In the genomic region with DNA sequence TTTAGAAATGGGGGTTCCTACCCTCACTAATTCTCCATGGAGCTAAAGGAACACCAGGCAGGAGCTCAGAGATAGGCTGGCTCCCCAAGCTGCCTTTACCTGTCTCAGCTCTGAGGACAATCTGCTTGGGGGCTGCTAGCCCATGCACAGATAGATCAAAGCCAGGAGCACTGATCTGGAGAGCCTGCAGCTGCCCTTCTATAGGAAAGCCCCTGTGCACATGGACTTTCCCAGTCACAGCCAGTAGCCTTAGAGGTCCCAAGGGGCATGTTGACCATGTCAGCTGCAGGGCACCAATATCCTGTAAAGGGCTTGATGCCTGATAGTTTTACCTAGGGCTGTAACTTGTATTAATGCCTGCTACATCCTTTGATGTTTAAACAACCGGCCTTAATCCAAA, we compare ENCODE assay signal across 21 mouse cellular contexts. TPM values are rescaled to one million over a fixed set of nuclear protein-coding genes. Genes with fewer than 3 reads are reported as not detected.
DNase-seq lines count a peak whose midpoint lies in the region; ATAC-seq lines count a peak whose summit lies in the region.
"Had no signal": no experiment of that assay in that cellular context is flagged by ENCODE, and none has a peak within 500 bp of the region (broad histone marks: within the 10 kb centered on the region; RNA-seq: fewer than 3 reads in every experiment).

No protein-coding gene starts in this region.

- ATAC-seq in heart, embryonic 13.5 days (ENCODE audit: extremely low read depth, insufficient number of reproducible peaks, low FRiP score, low TSS enrichment), result no peak
- ATAC-seq in heart, embryonic 11.5 days (replicated peaks; ENCODE audit: insufficient number of reproducible peaks, low FRiP score, low TSS enrichment), result no peak
- ATAC-seq: activated CD4-positive, CD25-positive, alpha-beta regulatory T cell, adult 4 months; forebrain, embryonic 13.5 days; forebrain, embryonic 15.5 days; Patski had no signal

- H3K4me1 ChIP-seq in heart, embryonic 13.5 days, result peaks cover 31% of the 10 kb centered on the region
- H3K4me1 ChIP-seq in heart, embryonic 11.5 days (ENCODE audit: control insufficient read depth, insufficient read depth, low read length), result peaks cover 10% of the 10 kb centered on the region
- H3K4me1 ChIP-seq: embryonic facial prominence, embryonic 12.5 days had no signal

- H3K4me2 ChIP-seq in heart, embryonic 13.5 days, result peak overlapping the region; percentile 28; the same call in 1 of the 2 replicates
- H3K4me2 ChIP-seq in heart, embryonic 11.5 days, result no peak overlapping the region
- H3K4me2 ChIP-seq: embryonic facial prominence, embryonic 12.5 days; forebrain, embryonic 13.5 days; forebrain, embryonic 15.5 days had no signal

- H3K36me3 ChIP-seq in heart, embryonic 13.5 days, result peaks cover 36% of the 10 kb centered on the region
- peaks cover 14% of the 10 kb centered on the region for H3K36me3 ChIP-seq in heart, embryonic 11.5 days (ENCODE audit: control insufficient read depth, insufficient read depth, low read length)
- no peaks in the 10 kb centered on the region for H3K36me3 ChIP-seq in splenic B cell, adult 2 months (ENCODE audit: control insufficient read depth, insufficient read depth, low read length, poor library complexity, severe bottlenecking)
- H3K36me3 ChIP-seq: G1E had no signal

- no peaks in the 10 kb centered on the region for H3K9me3 ChIP-seq in heart, embryonic 13.5 days
- no peaks in the 10 kb centered on the region for H3K9me3 ChIP-seq in heart, embryonic 11.5 days (replicated peaks; ENCODE audit: control insufficient read depth, low read length)
- H3K9me3 ChIP-seq: embryonic facial prominence, embryonic 12.5 days; forebrain, embryonic 13.5 days; forebrain, embryonic 15.5 days had no signal

- peak; percentile 31 to 35 for DNase-seq in spleen, postnatal 36 days (ENCODE audit: low spot score in 2 of 2)
- no peak for DNase-seq in spleen, adult 12 weeks (ENCODE audit: low spot score)
- peak; percentile 42 for DNase-seq in splenic B cell, adult 2 months (ENCODE audit: low read depth, low spot score)
- DNase-seq in lung, postnatal 25 days (ENCODE audit: low spot score), result no peak
- DNase-seq: adrenal gland, adult 8-10 months; adrenal gland, postnatal 14 days; adrenal gland, postnatal 36 days; cerebellum, adult 11-12 months; cerebellum, adult 2 months; cerebellum, adult 9-10 months; cerebellum, postnatal 10 days; cerebellum, postnatal 25 days had no signal

- 50% methylated on average over 1 of the region's 1 CpGs for WGBS in heart, embryonic 13.5 days
- WGBS in heart, embryonic 11.5 days (ENCODE audit: insufficient replicate concordance), result 77% methylated on average over 1 of the region's 1 CpGs

- no peak overlapping the region for H3K27ac ChIP-seq in heart, embryonic 13.5 days (replicated peaks)
- no peak overlapping the region for H3K27ac ChIP-seq in heart, embryonic 11.5 days (ENCODE audit: low read depth, low read length)
- H3K27ac ChIP-seq: embryonic facial prominence, embryonic 10.5 days; embryonic facial prominence, embryonic 12.5 days; forebrain, embryonic 13.5 days; forebrain, embryonic 15.5 days had no signal

- no peak overlapping the region for H3K9ac ChIP-seq in heart, embryonic 13.5 days
- H3K9ac ChIP-seq in heart, embryonic 11.5 days (ENCODE audit: low read depth, low read length), result no peak overlapping the region
- H3K9ac ChIP-seq: embryonic facial prominence, embryonic 12.5 days; forebrain, embryonic 13.5 days; forebrain, embryonic 15.5 days had no signal

- no peaks in the 10 kb centered on the region for H3K27me3 ChIP-seq in heart, embryonic 13.5 days (replicated peaks)
- H3K27me3 ChIP-seq in heart, embryonic 11.5 days (ENCODE audit: control insufficient read depth, insufficient read depth, low read length), result no peaks in the 10 kb centered on the region
- H3K27me3 ChIP-seq in splenic B cell, adult 2 months (ENCODE audit: control insufficient read depth, insufficient read depth, low read length, poor library complexity, severe bottlenecking), result no peaks in the 10 kb centered on the region
- H3K27me3 ChIP-seq: embryonic facial prominence, embryonic 12.5 days; forebrain, embryonic 13.5 days; forebrain, embryonic 15.5 days; Patski had no signal

- no peak overlapping the region for H3K4me3 ChIP-seq in heart, embryonic 13.5 days
- H3K4me3 ChIP-seq in heart, embryonic 11.5 days (ENCODE audit: low read depth, low read length), result no peak overlapping the region
- H3K4me3 ChIP-seq: embryonic facial prominence, embryonic 10.5 days; embryonic facial prominence, embryonic 12.5 days; forebrain, embryonic 13.5 days; forebrain, embryonic 15.5 days had no signal

RNA-seq across cellular contexts. Expression of a gene that starts 12.6 kb away (rescaled TPM):
- polyA plus RNA-seq in heart, embryonic 13.5 days (2015; fragmentation: Nextera tagmentation; extraction: Ambion mirVana), result 38.3 and 38.5 TPM in 2 replicates
- polyA plus RNA-seq in heart, embryonic 11.5 days (2014; fragmentation: Nextera tagmentation; extraction: Ambion mirVana), result 45.3 and 50.2 TPM in 2 replicates
- polyA plus RNA-seq: G1E had no signal

Comparison
In these comparisons a context has a peak if more than half of its experiments do, and no peak if none do; other contexts are left out.
1. DNase-seq: peak in spleen, postnatal 36 days (2 of 2) and splenic B cell, adult 2 months (single experiment); none in spleen, adult 12 weeks (single experiment) and lung, postnatal 25 days (single experiment).